Mouse (Mus musculus): Measurements from ENCODE around the gene Tex22.
A peak's percentile ranks its signal among the peaks of the same experiment; 100 is the strongest.

Tex22 gene

GRCm38 (mm10) chr12:113101251-113101960, 27.1 kb downstream of the Tex22 start:
- DNase-seq (ENCODE audit: low read depth, low spot score) = no peak

GRCm38 (mm10) chr12:113102461-113102860, 28.2 kb downstream of the Tex22 start:
- DNase-seq (ENCODE audit: low read depth, low spot score) = peak; percentile 82

DNA sequence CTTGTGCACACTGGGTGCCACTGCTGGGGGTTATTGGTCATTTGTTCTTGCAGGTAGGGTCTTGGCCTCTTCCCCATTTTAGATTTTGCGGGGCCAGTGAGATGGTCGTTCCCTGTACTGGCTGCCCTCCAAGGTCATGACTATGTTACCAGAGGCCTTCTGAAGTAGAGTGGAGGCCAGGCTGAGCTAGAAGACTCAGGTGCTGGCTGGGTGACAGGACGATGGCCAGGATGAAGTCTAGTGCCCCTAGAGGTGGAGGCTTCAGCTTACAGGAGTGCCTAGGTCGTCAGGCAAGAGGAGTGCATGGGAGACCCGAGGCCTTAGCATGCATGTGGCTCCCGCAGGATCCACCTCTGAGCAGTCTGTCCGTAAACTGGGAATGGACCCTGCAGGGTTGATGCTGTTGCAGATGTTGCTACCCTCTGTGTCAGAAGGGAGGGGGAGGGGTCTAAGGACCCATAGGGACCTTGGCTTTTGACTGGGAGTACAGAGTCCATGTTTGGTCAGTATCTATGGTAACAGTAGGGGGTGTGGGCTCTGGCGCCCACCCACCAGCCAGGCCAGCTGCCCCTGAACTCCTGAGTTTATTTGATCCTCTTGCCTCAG, 29.6 kb downstream of the Tex22 start:
- DNase-seq (ENCODE audit: low read depth, low spot score) = peak; percentile 42

DNA sequence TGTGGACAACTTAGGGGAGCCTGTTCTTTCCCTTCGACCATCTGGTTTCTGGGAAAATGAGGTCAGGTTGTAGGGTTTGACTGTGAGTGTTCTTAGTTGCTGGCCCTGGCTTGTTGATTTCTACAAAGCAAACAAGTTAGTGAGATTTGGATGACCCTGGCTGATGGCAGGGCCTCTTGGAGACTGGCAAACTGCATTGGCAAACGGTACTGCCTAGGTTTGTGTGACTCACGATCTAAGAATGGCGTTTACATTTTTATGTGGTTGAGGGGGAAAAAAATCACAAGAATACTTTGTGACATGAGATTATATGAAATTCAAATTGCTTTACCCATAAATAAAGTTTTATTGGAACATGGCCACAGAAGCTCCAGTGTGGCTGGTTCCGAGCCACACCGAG, 32.1 kb downstream of the Tex22 start:
- DNase-seq (ENCODE audit: low read depth, low spot score) = peak; percentile 70

DNA sequence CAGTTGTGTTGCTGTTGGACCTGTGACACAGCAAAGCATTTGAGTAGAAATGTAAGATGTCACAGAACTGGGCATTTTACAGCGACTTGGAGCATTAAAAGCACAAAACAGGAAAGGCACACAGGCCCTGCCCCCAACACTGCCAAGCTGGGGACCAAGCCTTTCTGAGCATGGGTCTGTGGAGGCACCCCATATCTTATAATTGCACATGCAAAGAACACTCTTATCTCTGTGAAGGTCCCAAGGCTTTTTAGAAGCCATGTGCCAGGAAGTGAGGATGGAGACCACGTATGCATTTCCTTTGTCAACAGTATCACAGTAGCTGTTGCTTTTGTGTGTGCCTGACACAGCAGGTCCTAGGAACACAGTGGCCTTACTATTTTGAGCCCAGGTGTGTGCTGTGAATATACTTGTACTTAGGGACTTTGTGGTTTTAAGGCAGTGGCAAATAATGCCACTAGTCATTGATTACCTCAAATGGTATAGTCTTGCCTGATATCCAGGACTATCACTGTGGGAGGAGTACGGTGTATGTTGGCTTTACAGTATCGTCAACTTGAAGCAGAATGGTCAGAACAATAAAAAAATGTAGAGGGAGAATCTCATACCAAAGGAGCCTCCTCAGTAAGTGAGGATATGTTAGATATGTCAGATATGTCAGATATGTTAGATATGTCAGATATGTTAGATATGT, 33.3 kb downstream of the Tex22 start:
- no peak for DNase-seq (ENCODE audit: low read depth, low spot score)

DNA sequence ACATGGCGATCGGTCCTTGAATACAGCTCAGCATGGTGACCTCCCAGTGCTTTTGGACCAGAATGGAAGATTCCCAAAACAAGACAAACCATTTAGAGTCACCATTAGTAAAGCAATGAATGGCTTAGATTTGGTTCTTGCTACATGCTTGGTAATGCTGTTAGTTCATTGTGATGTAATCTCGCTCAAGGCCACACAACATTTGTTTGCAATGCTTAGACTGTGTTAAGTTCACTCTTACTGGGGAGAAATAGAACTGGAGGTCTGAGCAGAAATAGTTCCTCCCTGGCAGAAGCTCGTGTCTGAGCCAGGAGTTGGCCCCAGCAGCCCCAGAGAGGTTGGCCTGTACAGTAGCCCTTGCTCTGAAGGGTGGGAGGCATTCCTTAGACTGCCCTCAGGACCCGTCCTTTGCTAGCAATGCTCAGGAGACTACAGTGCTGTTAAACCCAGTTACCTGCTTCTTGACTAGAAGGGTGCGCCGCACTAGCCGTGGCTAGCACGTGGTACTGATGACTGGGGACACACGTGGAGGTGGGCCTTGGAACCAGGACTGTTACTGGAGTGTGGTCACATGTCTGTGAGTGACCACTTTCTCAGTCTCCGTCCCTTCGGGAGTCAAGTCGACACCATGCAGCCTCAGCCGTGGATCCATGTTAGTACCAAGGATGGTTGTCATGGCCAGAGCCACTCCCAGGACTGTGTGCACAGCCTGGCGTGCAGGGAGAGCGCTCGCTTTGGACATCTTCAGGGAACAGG, 34.4 kb downstream of the Tex22 start:
- DNase-seq (ENCODE audit: low read depth, low spot score) = no peak

GRCm38 (mm10) chr12:113109801-113110200, 35.5 kb downstream of the Tex22 start:
- DNase-seq (ENCODE audit: low read depth, low spot score) = peak; percentile 53

DNA sequence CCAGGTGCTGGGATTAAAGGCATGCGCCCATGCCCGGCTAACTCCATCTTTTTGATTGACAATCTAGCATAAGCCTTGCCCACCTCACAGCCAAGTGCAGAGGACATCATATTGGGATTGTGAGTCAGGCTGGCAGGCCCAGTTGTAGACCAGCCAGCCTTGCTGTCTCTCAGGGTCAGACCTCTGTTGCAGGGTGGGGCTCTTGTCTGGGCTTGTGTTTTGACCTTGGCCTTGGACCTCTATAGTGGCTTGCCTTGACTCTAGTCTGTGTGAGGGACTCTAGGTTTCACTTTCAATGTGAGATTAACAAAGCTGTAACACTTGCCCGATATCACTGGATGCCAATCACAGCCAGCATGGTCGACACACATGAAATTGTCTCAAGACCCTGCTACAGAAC, 39.8 kb downstream of the Tex22 start:
- DNase-seq (ENCODE audit: low read depth, low spot score) = no peak

DNA sequence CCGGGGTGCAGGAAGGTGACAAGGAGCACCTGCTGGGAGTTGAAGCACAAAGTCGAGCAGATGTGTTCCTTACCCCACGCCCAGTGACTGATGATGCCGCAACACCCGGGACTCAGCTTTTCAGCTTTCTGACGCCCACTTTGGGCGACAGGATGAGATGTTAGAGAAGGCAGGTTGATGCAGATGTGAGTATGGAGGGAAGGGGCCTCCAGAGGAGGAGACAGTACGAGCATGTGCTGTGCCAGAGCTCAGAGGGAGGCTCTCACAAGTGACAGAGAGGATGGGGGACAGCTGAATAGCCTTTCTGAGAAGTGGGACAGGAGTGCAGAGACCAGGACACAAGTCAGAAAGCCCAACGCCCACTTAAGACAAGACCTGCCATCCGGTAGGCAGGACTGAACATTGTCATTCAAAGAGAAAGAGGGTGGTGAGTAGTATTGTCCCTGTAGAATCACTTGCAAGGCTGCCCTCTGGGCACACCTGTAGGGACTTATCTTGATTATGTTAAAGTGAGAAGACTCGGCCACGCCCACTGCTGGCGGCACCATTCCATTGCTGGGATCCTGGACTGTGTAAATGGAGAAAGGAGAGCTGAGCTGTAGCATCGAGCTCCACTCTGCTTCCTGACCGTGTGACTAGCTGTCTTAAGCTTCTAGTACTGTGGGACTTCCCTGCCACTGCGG, 40.7 kb downstream of the Tex22 start:
- DNase-seq (ENCODE audit: low read depth, low spot score) = no peak

DNA sequence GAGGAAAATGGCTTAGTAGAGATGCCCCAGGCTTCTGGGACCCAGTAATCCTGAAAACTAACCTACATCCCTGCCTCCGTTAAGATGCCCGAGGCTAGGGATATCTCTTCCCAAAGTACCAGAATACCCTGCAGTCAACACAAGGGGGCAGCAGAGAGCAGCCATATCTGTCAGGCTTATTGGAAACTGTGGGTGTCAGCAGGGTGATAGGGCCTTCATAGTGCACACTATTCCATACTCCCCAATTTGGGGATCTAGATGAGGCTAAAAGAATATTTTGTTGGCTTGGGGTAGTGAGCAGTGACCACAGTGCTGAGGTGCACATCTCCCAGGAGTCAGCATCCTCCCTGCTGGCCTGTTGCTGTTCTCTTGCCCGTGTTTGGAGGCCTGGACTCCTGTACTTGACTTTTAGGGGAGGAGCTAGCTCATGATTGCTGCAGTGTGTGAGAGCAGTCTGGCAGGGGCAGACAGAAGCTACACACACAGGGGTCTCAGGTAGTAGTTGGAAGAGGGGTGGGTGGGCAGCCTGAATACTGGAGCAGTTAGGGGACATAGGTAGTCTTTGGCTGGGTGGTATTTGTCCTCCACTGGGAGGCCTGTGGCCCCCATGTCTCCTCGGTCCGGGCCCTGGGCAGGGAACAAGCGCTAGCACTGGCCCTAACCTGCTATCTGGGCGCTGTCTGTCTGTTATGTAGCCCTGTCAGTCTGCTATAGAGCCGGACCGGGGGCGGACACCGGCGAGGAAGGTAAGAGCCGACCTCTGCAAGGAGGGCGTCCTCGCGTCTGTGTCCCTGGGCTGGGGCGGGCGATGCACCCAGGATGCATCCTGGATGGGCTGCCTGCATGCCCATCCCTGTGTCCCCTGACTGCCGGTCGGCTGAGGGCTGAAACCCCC, 45.5 kb downstream of the Tex22 start:
- DNase-seq (ENCODE audit: low read depth, low spot score) = peak; percentile 87

GRCm38 (mm10) chr12:113124726-113125125, 50.4 kb downstream of the Tex22 start:
- DNase-seq (ENCODE audit: low read depth, low spot score) = no peak

DNA sequence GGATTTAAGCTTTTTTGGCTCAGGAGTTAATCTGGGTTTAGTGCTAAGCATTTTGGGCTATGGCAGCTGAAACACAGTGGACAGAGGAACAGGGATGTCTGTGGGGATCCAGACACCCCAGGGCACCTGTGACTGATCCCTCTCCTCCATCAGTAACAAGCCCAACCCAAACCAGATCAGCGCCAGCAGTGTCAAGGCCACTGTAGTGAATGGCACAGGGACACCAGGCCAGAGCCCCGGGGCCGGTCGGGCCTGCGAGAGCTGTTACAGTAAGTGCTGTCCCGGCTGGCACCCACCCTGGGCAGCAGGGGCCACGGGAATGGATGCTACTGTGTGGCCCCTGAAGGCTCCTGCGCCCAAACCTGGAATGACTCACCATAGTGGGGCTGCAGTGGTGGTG, 56.4 kb downstream of the Tex22 start:
- DNase-seq (ENCODE audit: low read depth, low spot score) = no peak

GRCm38 (mm10) chr12:113131601-113132000, 57.3 kb downstream of the Tex22 start:
- DNase-seq (ENCODE audit: low read depth, low spot score) = no peak

GRCm38 (mm10) chr12:113132567-113132966, 58.3 kb downstream of the Tex22 start:
- DNase-seq (ENCODE audit: low read depth, low spot score) = peak; percentile 65

DNA sequence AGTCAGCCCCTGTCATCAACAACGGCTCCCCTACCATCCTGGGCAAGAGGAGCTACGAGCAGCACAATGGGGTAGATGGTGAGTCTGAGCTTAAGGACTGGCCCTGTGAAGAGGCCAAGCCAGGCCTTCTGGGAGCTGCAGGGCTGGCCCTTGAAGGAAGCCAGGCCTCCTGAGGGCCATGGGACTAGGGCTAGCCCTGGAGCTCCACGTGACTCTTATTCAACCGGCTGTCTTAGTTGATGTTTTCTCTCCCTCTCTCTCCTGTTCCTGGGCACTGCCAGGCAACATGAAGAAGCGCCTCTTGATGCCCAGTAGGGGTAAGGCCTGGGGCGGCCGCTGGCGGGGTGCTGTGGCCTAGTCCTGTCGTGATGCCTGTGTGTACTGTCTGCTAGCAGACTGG, 59.0 kb downstream of the Tex22 start:
- DNase-seq (ENCODE audit: low read depth, low spot score) = no peak

GRCm38 (mm10) chr12:113133861-113134403, 59.6 kb downstream of the Tex22 start:
- DNase-seq (ENCODE audit: low read depth, low spot score) = no peak

- DNase-seq (ENCODE audit: low read depth, low spot score) = no peak
Measured at GRCm38 (mm10) chr12:113134502-113134901, 60.2 kb downstream of the Tex22 start.

DNA sequence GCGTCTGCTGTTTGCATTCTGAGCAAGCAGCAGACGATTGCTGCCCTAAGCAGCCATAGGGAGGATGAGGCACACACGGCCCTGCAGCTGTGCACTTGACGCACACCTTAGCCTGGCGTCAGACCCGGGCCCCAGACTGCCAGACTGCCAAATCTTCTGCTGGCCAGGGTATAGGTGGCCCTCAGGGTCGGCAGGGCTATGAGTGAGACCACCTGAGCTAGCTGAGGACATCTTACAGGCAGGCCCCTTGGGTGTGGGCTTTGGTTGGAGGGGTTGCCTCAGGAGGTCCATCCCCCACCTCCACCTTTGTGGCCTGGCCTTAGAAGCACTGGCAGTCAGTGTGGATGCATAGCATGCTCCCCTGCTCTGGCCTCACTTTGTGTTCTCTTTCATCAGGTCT, 61.1 kb downstream of the Tex22 start:
- DNase-seq (ENCODE audit: low read depth, low spot score) = no peak

DNA sequence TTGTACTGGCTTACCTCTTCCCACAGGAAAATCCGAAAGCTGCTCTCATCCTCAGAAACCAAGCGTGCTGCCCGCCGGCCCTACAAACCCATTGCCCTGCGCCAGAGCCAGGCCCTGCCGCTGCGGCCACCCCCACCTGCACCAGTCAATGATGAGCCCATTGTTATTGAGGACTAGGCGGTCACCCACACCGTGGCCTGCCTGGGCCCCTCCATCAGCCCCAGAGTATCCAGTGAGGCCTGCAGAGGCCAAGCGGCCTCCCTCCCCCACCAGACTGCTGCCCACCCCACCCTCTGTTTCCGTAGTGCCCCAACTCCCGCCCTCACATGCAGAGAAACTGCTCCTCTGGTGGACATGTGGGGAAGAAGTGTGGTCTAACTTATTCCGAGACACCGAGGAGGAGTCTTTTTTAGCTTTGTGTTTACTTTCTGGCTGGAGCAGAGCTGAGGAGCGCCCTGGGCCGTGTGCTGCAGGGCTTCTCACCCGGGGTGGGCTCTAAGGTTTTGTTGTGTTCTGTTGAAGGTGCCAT, 62.3 kb downstream of the Tex22 start:
- DNase-seq (ENCODE audit: low read depth, low spot score) = no peak

Measured in brain, adult 2 months (tissue).